Mouse (Mus musculus) embryonic fibroblast, embryonic 13.5 days (primary cell): ENCODE measurements at regions not wholly inside any gene's neighbourhood (a gene's known extent, or its start where the extent isn't known, plus 50 kb on each side); places are given as distances from the start of the nearest gene placed in this dataset.

Source experiments
- CTCF ChIP-seq: IDR thresholded peaks from 2 replicates; pipeline ENCODE4 v1.5.1; 2011; ENCODE audit warnings: mild to moderate bottlenecking, control low read depth, low read length, moderate library complexity, borderline replicate concordance; ENCODE audit not compliant: insufficient read depth
- POLR2A ChIP-seq: IDR thresholded peaks from 2 replicates; pipeline ENCODE4 v1.6.1; 2011; ENCODE audit warnings: low read depth, mild to moderate bottlenecking, control low read depth, low read length, moderate library complexity

- TF ChIP-seq CTCF (no peak), POLR2A (no peak)
Measured at GRCm38 (mm10) chr12:94449517-94449916, 1242.5 kb upstream of the Flrt2 start.
